Mouse (Mus musculus) CH12.LX (cell line): ENCODE measurements at regions not wholly inside any gene's neighbourhood (a gene's known extent, or its start where the extent isn't known, plus 50 kb on each side); places are given as distances from the start of the nearest gene placed in this dataset.
A peak's percentile ranks its signal among the peaks of the same experiment; 100 is the strongest.

Experiments used
- DNase-seq: peaks from one replicate; pipeline ENCODE4 v3.0.0-alpha.2; 2013; ENCODE audit errors: extremely low read depth
- H3K27ac ChIP-seq: 2 replicates; pipeline ENCODE4 v1.5.1; 2012; ENCODE audit warnings: low read depth, mild to moderate bottlenecking, control low read depth, moderate library complexity; ENCODE audit not compliant: insufficient read depth
- H3K27me3 ChIP-seq: replicated peaks from 2 replicates; pipeline ENCODE3; 2012; ENCODE audit warnings: inconsistent platforms
- H3K36me3 ChIP-seq, 2 experiments: replicated peaks in 1 of 2; 2 replicates each; pipeline versions ENCODE3 to v1.6.1; 2012; ENCODE audit warnings: inconsistent platforms in 1 of 2, low read length in 1 of 2, mild to moderate bottlenecking in 1 of 2, mixed read lengths in 1 of 2, moderate library complexity in 1 of 2; ENCODE audit not compliant: control insufficient read depth in 1 of 2, insufficient read depth in 1 of 2
- H3K4me1 ChIP-seq, 2 experiments: 2 replicates each; pipeline ENCODE4 v1.6.1; 2012; ENCODE audit warnings: inconsistent platforms in 1 of 2, moderate library complexity in 1 of 2; ENCODE audit not compliant: insufficient read depth in 2 of 2, control insufficient read depth in 1 of 2
- H3K4me2 ChIP-seq: 2 replicates; pipeline ENCODE4 v1.6.1; 2012; ENCODE audit warnings: low read depth, mild to moderate bottlenecking, control low read depth; ENCODE audit not compliant: poor library complexity, insufficient read depth, severe bottlenecking
- H3K4me3 ChIP-seq, 3 experiments: fragments of 150-350 bp in 1 of 3; sonication (generic) in 1 of 3; replicated peaks in 1 of 3; 2 replicates each; pipeline versions ENCODE3 to v1.5.1; 2011 to 2012; ENCODE audit warnings: low read depth in 2 of 3, low read length in 2 of 3, mild to moderate bottlenecking in 2 of 3, moderate library complexity in 2 of 3, control low read depth in 1 of 3, improper control_type of control experiment in 1 of 3, inconsistent platforms in 1 of 3, mixed read lengths in 1 of 3; ENCODE audit not compliant: poor library complexity in 1 of 3
- H3K79me2 ChIP-seq: replicated peaks from 2 replicates; pipeline ENCODE4 v1.6.1; 2012; ENCODE audit warnings: mild to moderate bottlenecking, moderate library complexity; ENCODE audit not compliant: control insufficient read depth, poor library complexity, insufficient read depth, severe bottlenecking; ENCODE audit errors: extremely low read depth
- H3K9ac ChIP-seq: 2 replicates; pipeline ENCODE4 v1.6.1; 2012; ENCODE audit warnings: low read depth, mild to moderate bottlenecking, control low read depth, moderate library complexity; ENCODE audit not compliant: insufficient read depth
- H3K9me3 ChIP-seq: replicated peaks from 2 replicates; pipeline ENCODE3; 2012; ENCODE audit warnings: low read length, inconsistent platforms, mixed read lengths
- BHLHE40 ChIP-seq: IDR thresholded peaks from 2 replicates; pipeline ENCODE4 v1.6.1; 2011; ENCODE audit warnings: mild to moderate bottlenecking, low read depth, low read length, improper control_type of control experiment
- CHD1 ChIP-seq: IDR thresholded peaks from 2 replicates; pipeline ENCODE4 v1.6.1; 2012; ENCODE audit warnings: low read depth, low read length, improper control_type of control experiment, inconsistent platforms
- CHD2 ChIP-seq: IDR thresholded peaks from 2 replicates; pipeline ENCODE4 v1.6.1; 2011; ENCODE audit warnings: low read length, improper control_type of control experiment
- E2F4 ChIP-seq: IDR thresholded peaks from 2 replicates; pipeline ENCODE4 v1.6.1; 2011; ENCODE audit warnings: low read depth, low read length, improper control_type of control experiment; ENCODE audit not compliant: insufficient replicate concordance
- EP300 ChIP-seq: IDR thresholded peaks from 2 replicates; pipeline ENCODE4 v1.6.1; 2011; ENCODE audit warnings: low read length, improper control_type of control experiment
- ETS1 ChIP-seq: conservative IDR thresholded peaks from 2 replicates; pipeline ENCODE4 v1.6.1; 2012; ENCODE audit warnings: low read depth, mild to moderate bottlenecking, inconsistent platforms, low read length, improper control_type of control experiment, moderate library complexity
- GABPA ChIP-seq: IDR thresholded peaks from 2 replicates; pipeline ENCODE4 v1.6.1; 2012; ENCODE audit warnings: low read depth, low read length, improper control_type of control experiment, inconsistent platforms; ENCODE audit not compliant: insufficient replicate concordance
- IRF4 ChIP-seq: IDR thresholded peaks from 2 replicates; pipeline ENCODE4 v1.6.1; 2014; ENCODE audit warnings: low read depth, mild to moderate bottlenecking, inconsistent platforms, low read length, improper control_type of control experiment
- JUN ChIP-seq: IDR thresholded peaks from 2 replicates; pipeline ENCODE4 v1.6.1; 2011; ENCODE audit warnings: low read depth, mild to moderate bottlenecking, low read length, improper control_type of control experiment, moderate library complexity; ENCODE audit not compliant: insufficient read depth
- JUND ChIP-seq: conservative IDR thresholded peaks from 2 replicates; pipeline ENCODE4 v1.6.1; 2011; ENCODE audit warnings: low read depth, low read length, improper control_type of control experiment
- KAT2A ChIP-seq: IDR thresholded peaks from 2 replicates; pipeline ENCODE4 v1.6.1; 2012; ENCODE audit warnings: low read length, improper control_type of control experiment, inconsistent platforms; ENCODE audit not compliant: insufficient replicate concordance
- MAFK ChIP-seq: IDR thresholded peaks from 2 replicates; pipeline ENCODE4 v1.6.1; 2011; ENCODE audit warnings: low read length, improper control_type of control experiment; ENCODE audit not compliant: insufficient replicate concordance
- MAX ChIP-seq: IDR thresholded peaks from 2 replicates; pipeline ENCODE4 v1.6.1; 2011; ENCODE audit warnings: low read length, improper control_type of control experiment
- MEF2A ChIP-seq: IDR thresholded peaks from 2 replicates; pipeline ENCODE4 v1.6.1; 2014; ENCODE audit warnings: low read depth, mild to moderate bottlenecking, inconsistent platforms, low read length, improper control_type of control experiment, borderline replicate concordance
- MXI1 ChIP-seq: IDR thresholded peaks from 2 replicates; pipeline ENCODE4 v1.6.1; 2011; ENCODE audit warnings: mild to moderate bottlenecking, low read depth, low read length, improper control_type of control experiment
- MYC ChIP-seq: IDR thresholded peaks from 2 replicates; pipeline ENCODE4 v1.6.1; 2011; ENCODE audit warnings: low read depth, mild to moderate bottlenecking, improper control_type of control experiment, low read length
- POLR2A ChIP-seq: IDR thresholded peaks from 2 replicates; pipeline ENCODE4 v1.6.1; 2011; ENCODE audit warnings: low read depth, mild to moderate bottlenecking, improper control_type of control experiment, low read length
- RAD21 ChIP-seq: IDR thresholded peaks from 2 replicates; pipeline ENCODE4 v1.6.1; 2011; ENCODE audit warnings: low read depth, mild to moderate bottlenecking, low read length, improper control_type of control experiment, moderate library complexity
- RCOR1 ChIP-seq: conservative IDR thresholded peaks from 2 replicates; pipeline ENCODE4 v1.6.1; 2012; ENCODE audit warnings: low read depth, mild to moderate bottlenecking, inconsistent platforms, low read length, improper control_type of control experiment
- SIN3A ChIP-seq: IDR thresholded peaks from 2 replicates; pipeline ENCODE4 v1.6.1; 2012; ENCODE audit warnings: low read length, improper control_type of control experiment, inconsistent platforms
- TBP ChIP-seq: conservative IDR thresholded peaks from 2 replicates; pipeline ENCODE4 v1.6.1; 2011; ENCODE audit warnings: low read depth, low read length, improper control_type of control experiment
- TCF12 ChIP-seq: IDR thresholded peaks from 2 replicates; pipeline ENCODE4 v1.6.1; 2014; ENCODE audit warnings: low read depth, mild to moderate bottlenecking, inconsistent platforms, low read length, improper control_type of control experiment
- ZC3H11A ChIP-seq: IDR thresholded peaks from 2 replicates; pipeline ENCODE4 v1.6.1; 2012; ENCODE audit warnings: low read depth, mild to moderate bottlenecking, inconsistent platforms, low read length, improper control_type of control experiment
- ZKSCAN1 ChIP-seq: IDR thresholded peaks from 2 replicates; pipeline ENCODE4 v1.6.1; 2012; ENCODE audit warnings: low read depth, inconsistent platforms, low read length, improper control_type of control experiment, borderline replicate concordance
- dilution Hi-C: fragments of 300-500 bp; cut with MboI; formaldehyde crosslinking; loops from 2 replicates; pipeline ENCODE4 v1.14.3; 2020; ENCODE audit warnings: low sequenced_read_pairs; ENCODE audit not compliant: extremely low pct_unique_long_range_greater_than_20kb, extremely low pct_ligation_motif_present
- in situ Hi-C: fragments of 300-500 bp; cut with MboI; formaldehyde crosslinking; loops from 3 replicates; pipeline ENCODE4 v1.14.3; 2019; ENCODE audit warnings: low sequenced_read_pairs, low pct_ligation_motif_present, low pct_unique_long_range_greater_than_20kb, mixed read lengths

DNA sequence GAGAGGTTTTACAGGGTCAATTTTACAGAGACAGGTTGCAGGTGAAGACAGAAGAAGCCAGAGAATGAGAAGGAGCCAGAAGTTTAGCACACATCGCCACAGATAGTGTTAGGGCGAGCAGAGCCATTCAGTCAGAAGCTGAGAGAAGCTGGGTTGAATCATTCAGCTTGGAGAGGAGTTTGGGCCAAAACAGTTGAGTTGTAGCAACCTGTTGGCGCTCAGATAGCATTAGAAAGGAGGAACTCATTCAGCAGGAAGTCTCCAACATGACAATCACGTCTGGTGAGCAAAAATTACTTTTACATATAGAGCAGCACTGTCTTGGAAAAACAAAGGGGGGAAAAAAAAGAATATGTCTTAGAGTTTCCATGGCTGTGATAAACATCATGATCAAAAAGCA lies 53.2 kb downstream of the Fam43a start:
- dilution Hi-C loops (no loop called here), in situ Hi-C loops (no loop called here)
- H3K9me3 ChIP-seq = peaks cover 11% of the 10 kb centered on the region
- no peak overlapping the region for H3K9ac ChIP-seq
- no peak overlapping the region for H3K4me3 ChIP-seq
- DNase-seq = no peak
- H3K4me2 ChIP-seq = no peak overlapping the region
- no peaks in the 10 kb centered on the region for H3K27me3 ChIP-seq
- H3K4me1 ChIP-seq = peaks cover 19 to 65% of the 10 kb centered on the region in 2 experiments
- TF ChIP-seq MAFK (no peak), POLR2A (no peak), RAD21 (no peak), TCF12 (no peak), ZKSCAN1 (no peak), JUND (no peak), RCOR1 (no peak), BHLHE40 (no peak), MAX (no peak), SIN3A (no peak), MEF2A (no peak), MXI1 (no peak), GABPA (no peak)
- H3K79me2 ChIP-seq = no peaks in the 10 kb centered on the region
- no peaks in the 10 kb centered on the region for H3K36me3 ChIP-seq
- H3K27ac ChIP-seq = no peak overlapping the region

DNA sequence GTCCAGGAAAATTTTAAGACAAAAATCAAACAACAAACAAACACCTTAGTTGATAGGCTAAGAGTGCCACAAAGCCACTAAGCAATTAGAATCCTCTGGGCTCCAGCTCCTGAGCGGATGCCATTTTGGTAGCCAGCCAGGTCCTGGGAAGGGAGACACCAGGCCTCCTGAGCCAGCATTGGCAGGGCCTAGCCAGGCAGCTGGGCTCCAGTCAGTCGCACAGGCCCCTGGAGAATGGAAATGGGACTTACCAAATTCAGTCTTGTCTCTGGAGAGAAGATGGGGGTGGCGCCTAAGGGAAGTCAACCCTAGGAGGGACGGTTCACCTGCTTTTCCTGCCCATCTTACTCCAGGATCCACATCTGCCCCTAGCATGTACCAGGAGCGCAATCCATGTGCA lies 54.3 kb downstream of the Fam43a start:
- no peaks in the 10 kb centered on the region for H3K27me3 ChIP-seq

More for the DNA sequence above, 54.3 kb downstream of the Fam43a start:
- no peak overlapping the region for H3K9ac ChIP-seq
- H3K36me3 ChIP-seq = no peaks in the 10 kb centered on the region
- peaks cover 6% of the 10 kb centered on the region for H3K9me3 ChIP-seq
- no peak overlapping the region for H3K4me2 ChIP-seq
- H3K27ac ChIP-seq = no peak overlapping the region
- no peak overlapping the region for H3K4me3 ChIP-seq
- no peak for TF ChIP-seq CHD1
- TF ChIP-seq E2F4 = no peak
- TF ChIP-seq RAD21 = no peak
- TF ChIP-seq TBP = no peak
- TF ChIP-seq MYC = no peak
- no peak for TF ChIP-seq ZC3H11A
- TF ChIP-seq MEF2A = no peak
- no peak for TF ChIP-seq KAT2A
- no peak for TF ChIP-seq EP300
- TF ChIP-seq JUN = no peak
- no peak for TF ChIP-seq IRF4
- no peak for TF ChIP-seq ETS1
- TF ChIP-seq CHD2 = no peak
- dilution Hi-C loops = no loop called here
- DNase-seq = peak; percentile 31
- H3K4me1 ChIP-seq = peaks cover 18 to 62% of the 10 kb centered on the region in 2 experiments
- no peaks in the 10 kb centered on the region for H3K79me2 ChIP-seq
- in situ Hi-C loops = no loop called here
